Mouse (Mus musculus): ENCODE results near the gene Tbx1. TPM values are rescaled to one million over a fixed set of nuclear protein-coding genes. Genes with fewer than 3 reads are reported as not detected.

Gene Tbx1
- total and polyA plus RNA-seq, 3 experiments: not detected

DNA sequence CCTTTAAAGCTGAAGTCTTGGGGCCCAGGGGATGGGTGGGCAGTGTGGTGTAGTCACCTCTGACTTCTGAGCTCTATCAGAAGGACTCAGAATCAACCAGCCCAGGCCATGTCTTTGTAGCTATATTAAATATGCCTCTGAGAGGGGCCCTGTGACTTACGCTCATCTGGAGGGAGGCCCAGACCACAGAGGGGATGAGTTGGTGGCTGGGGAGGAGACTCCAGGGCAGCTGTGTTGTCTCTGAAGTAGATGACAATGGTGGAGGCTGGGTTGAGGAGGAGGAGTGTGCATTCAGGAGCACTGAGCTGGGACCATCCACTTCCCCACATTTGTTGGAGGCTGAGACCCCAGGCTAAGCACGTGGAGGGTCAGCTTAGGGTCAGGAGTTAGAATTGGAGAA lies 27.8 kb upstream of the Tbx1 start:
- Histone ChIP-seq H3K27ac (ENCODE audit: control insufficient read depth, low read depth, low read length) (no peak overlapping the region), H3K9me3 (replicated peaks; ENCODE audit: insufficient read depth, low read length) (no peaks in the 10 kb centered on the region), H3K36me3 (ENCODE audit: control insufficient read depth in 1 of 2, insufficient read depth in 2 of 2, low read length in 2 of 2) (peaks cover 0 to 3% of the 10 kb centered on the region in 2 experiments; a peak in 1 of 4 replicates), H3K4me3 (ENCODE audit: control insufficient read depth in 1 of 2, insufficient read depth in 1 of 2, low read depth in 2 of 2, low read length in 2 of 2) (no peak overlapping the region), H3K4me1 (ENCODE audit: control insufficient read depth in 1 of 2, insufficient read depth in 2 of 2, low read length in 2 of 2) (peaks cover 3 to 6% of the 10 kb centered on the region in 2 experiments), H3K27me3 (ENCODE audit: control insufficient read depth in 1 of 2, insufficient read depth in 2 of 2, low read length in 2 of 2) (no peaks in the 10 kb centered on the region), H3K79me2 (ENCODE audit: control insufficient read depth, insufficient read depth, low read length, poor library complexity) (no peaks in the 10 kb centered on the region), H3K9ac (ENCODE audit: control insufficient read depth, low read depth, low read length, poor library complexity, severe bottlenecking) (no peak overlapping the region)
- DNase-seq (ENCODE audit: low read depth, low spot score): peak; percentile 26
- TF ChIP-seq EP300 (IDR thresholded peaks at IDR 0.05; ENCODE audit: low read depth in 1 of 2, low read length in 2 of 2) (no peak), ZMIZ1 (IDR thresholded peaks at IDR 0.05; ENCODE audit: low read depth, low read length) (no peak), MAZ (IDR thresholded peaks at IDR 0.05; ENCODE audit: low read depth, low read length) (no peak), NRF1 (IDR thresholded peaks at IDR 0.05; ENCODE audit: insufficient read depth, low read depth, low read length, poor library complexity, severe bottlenecking) (no peak), ELF1 (IDR thresholded peaks at IDR 0.05; ENCODE audit: low read depth, low read length) (no peak), POLR2AphosphoS5 (IDR thresholded peaks at IDR 0.05; ENCODE audit: borderline replicate concordance, low read depth, low read length) (no peak), MYB (IDR thresholded peaks at IDR 0.05; ENCODE audit: low read depth, low read length) (no peak), MAFK (IDR thresholded peaks at IDR 0.05; ENCODE audit: borderline replicate concordance, low read depth, low read length) (no peak), MEF2A (IDR thresholded peaks at IDR 0.05; ENCODE audit: extremely low read depth, insufficient replicate concordance, low read depth, low read length, poor library complexity, severe bottlenecking) (no peak), ETS1 (IDR thresholded peaks at IDR 0.05; ENCODE audit: low read depth, low read length) (no peak), CHD2 (IDR thresholded peaks at IDR 0.05; ENCODE audit: low read length) (no peak), SIN3A (IDR thresholded peaks at IDR 0.05; ENCODE audit: low read length) (no peak), JUND (IDR thresholded peaks at IDR 0.05; ENCODE audit: low read depth, low read length) (no peak)

DNA sequence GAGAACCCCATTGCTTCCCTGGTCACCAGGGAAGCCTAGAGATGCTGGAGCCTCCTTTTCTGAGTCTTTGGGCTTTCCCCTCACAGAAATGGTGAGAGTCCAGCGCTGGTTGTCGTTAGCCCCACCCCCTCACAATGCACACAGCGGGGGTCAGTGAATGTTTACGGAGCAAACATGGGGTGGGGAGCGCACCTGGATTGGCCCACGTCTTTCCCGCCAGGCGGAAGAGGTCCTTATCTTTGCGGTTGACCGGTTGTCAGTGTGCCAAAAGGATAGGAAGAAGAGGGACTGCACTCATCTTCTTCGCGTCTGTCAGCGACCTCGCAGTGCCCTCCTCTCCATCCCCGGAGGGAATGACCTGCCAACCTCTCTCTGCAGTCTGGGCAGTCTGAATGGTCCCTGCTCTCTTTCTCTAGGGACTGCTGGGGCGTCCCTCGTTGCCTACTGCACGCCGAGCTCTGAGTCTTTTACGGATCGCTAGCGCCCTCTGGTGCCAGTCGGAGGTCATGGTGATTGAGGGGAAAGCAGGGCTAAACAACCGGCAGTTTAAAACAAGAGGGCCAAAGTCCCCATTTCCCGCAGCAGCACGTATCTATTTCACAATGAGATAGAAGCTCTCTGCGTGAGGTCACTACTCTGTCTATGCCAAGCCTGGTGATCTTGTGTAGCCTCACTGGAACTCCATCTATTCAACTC lies 27.0 kb upstream of the Tbx1 start:
- Histone ChIP-seq H3K9me3 (replicated peaks; ENCODE audit: insufficient read depth, low read length) (no peaks in the 10 kb centered on the region), H3K9ac (ENCODE audit: control insufficient read depth, low read depth, low read length, poor library complexity, severe bottlenecking) (peak overlapping the region; percentile 37), H3K4me1 (ENCODE audit: control insufficient read depth in 1 of 2, insufficient read depth in 2 of 2, low read length in 2 of 2) (peaks cover 3 to 6% of the 10 kb centered on the region in 2 experiments), H3K27me3 (ENCODE audit: control insufficient read depth in 1 of 2, insufficient read depth in 2 of 2, low read length in 2 of 2) (no peaks in the 10 kb centered on the region), H3K27ac (ENCODE audit: control insufficient read depth, low read depth, low read length) (no peak overlapping the region), H3K79me2 (ENCODE audit: control insufficient read depth, insufficient read depth, low read length, poor library complexity) (no peaks in the 10 kb centered on the region), H3K4me3 (ENCODE audit: control insufficient read depth in 1 of 2, insufficient read depth in 1 of 2, low read depth in 2 of 2, low read length in 2 of 2) (peak overlapping the region; percentile 37 to 47), H3K36me3 (ENCODE audit: control insufficient read depth in 1 of 2, insufficient read depth in 2 of 2, low read length in 2 of 2) (peaks cover 0 to 3% of the 10 kb centered on the region in 2 experiments; a peak in 1 of 4 replicates)
- peak; percentile 91 for DNase-seq (ENCODE audit: low read depth, low spot score)
- peak; percentile 51; the same call in 1 of the 2 replicates for TF ChIP-seq MXI1 (IDR thresholded peaks at IDR 0.05; ENCODE audit: low read depth, low read length)
- no peak for TF ChIP-seq UBTF (IDR thresholded peaks at IDR 0.05; ENCODE audit: borderline replicate concordance, insufficient read depth, low read depth, low read length)
- TF ChIP-seq CHD1 (IDR thresholded peaks at IDR 0.05; ENCODE audit: low read depth, low read length): no peak
- peak; percentile 24; the same call in 1 of the 2 replicates for TF ChIP-seq TBP (IDR thresholded peaks at IDR 0.05; ENCODE audit: low read depth, low read length)
- TF ChIP-seq CTCF (IDR thresholded peaks at IDR 0.05 in 2 of 3, conservative IDR thresholded peaks at IDR 0.05 in 1 of 3; ENCODE audit: control insufficient read depth in 1 of 3, insufficient read depth in 1 of 3, low read depth in 2 of 3, low read length in 3 of 3, poor library complexity in 1 of 3, severe bottlenecking in 1 of 3): peak; percentile 81 to 97 (median 91)
- TF ChIP-seq USF1 (IDR thresholded peaks at IDR 0.05; ENCODE audit: low read depth, low read length): no peak
- TF ChIP-seq SIN3A (IDR thresholded peaks at IDR 0.05; ENCODE audit: low read length): no peak; the same call in none of the 2 replicates
- TF ChIP-seq ZKSCAN1 (IDR thresholded peaks at IDR 0.05; ENCODE audit: low read depth, low read length): no peak
- TF ChIP-seq ELF1 (IDR thresholded peaks at IDR 0.05; ENCODE audit: low read depth, low read length): no peak
- TF ChIP-seq POLR2A (IDR thresholded peaks at IDR 0.05; ENCODE audit: control insufficient read depth in 1 of 2, insufficient read depth in 1 of 2, low read depth in 1 of 2, low read length in 2 of 2, poor library complexity in 1 of 2): no peak
- no peak for TF ChIP-seq CHD2 (IDR thresholded peaks at IDR 0.05; ENCODE audit: low read length)
- peak; percentile 61; the same call in 1 of the 2 replicates for TF ChIP-seq MAX (IDR thresholded peaks at IDR 0.05; ENCODE audit: low read length)
- TF ChIP-seq RCOR1 (IDR thresholded peaks at IDR 0.05; ENCODE audit: low read depth, low read length): peak; percentile 18; the same call in 1 of the 2 replicates
- TF ChIP-seq HCFC1 (IDR thresholded peaks at IDR 0.05; ENCODE audit: low read depth, low read length): peak; percentile 45; the same call in 1 of the 2 replicates
- TF ChIP-seq RAD21 (IDR thresholded peaks at IDR 0.05; ENCODE audit: low read depth, low read length): peak; percentile 88
- no peak for TF ChIP-seq MEF2A (IDR thresholded peaks at IDR 0.05; ENCODE audit: extremely low read depth, insufficient replicate concordance, low read depth, low read length, poor library complexity, severe bottlenecking)
- TF ChIP-seq JUND (IDR thresholded peaks at IDR 0.05; ENCODE audit: low read depth, low read length): no peak
- peak; percentile 97 for TF ChIP-seq E2F4 (IDR thresholded peaks at IDR 0.05; ENCODE audit: borderline replicate concordance, low read depth, low read length)
- no peak for TF ChIP-seq MAFK (IDR thresholded peaks at IDR 0.05; ENCODE audit: borderline replicate concordance, low read depth, low read length)
- TF ChIP-seq SMC3 (IDR thresholded peaks at IDR 0.05; ENCODE audit: low read depth, low read length): peak; percentile 93
- TF ChIP-seq EP300 (IDR thresholded peaks at IDR 0.05; ENCODE audit: low read depth in 1 of 2, low read length in 2 of 2): peak; percentile 40 to 55; a peak in 3 of 4 replicates
- no peak for TF ChIP-seq MYB (IDR thresholded peaks at IDR 0.05; ENCODE audit: low read depth, low read length)
- no peak for TF ChIP-seq TAL1 (IDR thresholded peaks at IDR 0.05; ENCODE audit: low read length)
- TF ChIP-seq NRF1 (IDR thresholded peaks at IDR 0.05; ENCODE audit: insufficient read depth, low read depth, low read length, poor library complexity, severe bottlenecking): no peak
